8 mouse cellular contexts compared by ENCODE assay signal in the genomic region with DNA sequence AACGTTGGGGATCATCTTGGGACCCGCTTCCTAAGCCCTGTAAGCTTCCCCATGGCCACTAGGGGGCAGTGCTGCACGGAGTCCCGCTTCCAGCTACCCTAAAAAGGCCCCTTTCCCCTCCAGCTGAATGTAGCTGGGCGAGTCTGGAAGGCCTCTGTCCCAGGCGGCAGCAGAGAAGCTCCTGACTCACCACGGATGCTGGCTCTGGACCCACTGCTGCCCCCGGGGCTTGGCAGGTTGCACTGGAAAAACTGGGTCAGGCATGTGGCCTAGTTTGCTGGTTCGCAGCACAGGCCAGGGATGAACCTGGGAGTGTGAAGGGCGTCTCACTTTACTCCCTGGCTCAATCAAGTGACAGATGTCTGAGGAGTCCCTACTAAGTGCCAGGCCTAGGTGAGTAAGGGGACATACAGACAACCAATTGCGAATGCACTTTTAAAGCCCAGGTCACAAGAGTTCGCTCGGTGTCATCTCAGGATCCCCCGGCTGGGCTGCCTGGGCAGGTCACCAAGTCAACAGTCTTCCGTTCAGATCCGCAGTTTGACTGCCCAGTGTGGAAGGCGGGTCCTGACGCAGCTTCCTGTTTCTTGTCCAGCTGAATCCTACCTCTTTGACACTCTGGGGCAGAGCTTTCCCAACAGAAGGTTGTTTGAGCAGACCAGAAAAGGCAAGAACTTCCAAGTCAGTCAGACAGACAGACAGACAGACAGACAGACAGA. TPM values are rescaled to one million over a fixed set of nuclear protein-coding genes. Genes with fewer than 3 reads are reported as not detected.
DNase-seq lines count a peak whose midpoint lies in the region; ATAC-seq and TF ChIP-seq lines count a peak whose summit lies in the region.

No protein-coding gene starts in this region.

- 0 out of 2 replicates have a peak overlapping the region, but pooled peaks have one; percentile 27 for H3K4me3 ChIP-seq in forebrain, embryonic 10.5 days
- H3K4me3 ChIP-seq in forebrain, embryonic 15.5 days, result no peak overlapping the region
- no peak overlapping the region for H3K4me3 ChIP-seq in kidney, adult 2 months (ENCODE audit: insufficient read depth, low read depth, low read length)
- no peak overlapping the region for H3K4me3 ChIP-seq in limb, embryonic 12.5 days (replicated peaks)
- H3K4me3 ChIP-seq in midbrain, embryonic 14.5 days (replicated peaks; ENCODE audit: low read depth, low read length), result no peak overlapping the region

- no peak; the same call in 1 of the 2 replicates for ATAC-seq in forebrain, embryonic 15.5 days (replicated peaks)
- ATAC-seq in granulocyte monocyte progenitor cell, adult 5-6 weeks (replicated peaks; ENCODE audit: poor library complexity, severe bottlenecking), result peak; percentile 87
- no peak for ATAC-seq in limb, embryonic 12.5 days (ENCODE audit: insufficient number of reproducible peaks, insufficient read depth, low FRiP score, low TSS enrichment, low read depth)
- no peak for ATAC-seq in midbrain, embryonic 14.5 days (ENCODE audit: low FRiP score, low TSS enrichment)

- no peak overlapping the region for H3K9ac ChIP-seq in forebrain, embryonic 15.5 days (replicated peaks)
- H3K9ac ChIP-seq in limb, embryonic 12.5 days (replicated peaks), result no peak overlapping the region
- no peak overlapping the region for H3K9ac ChIP-seq in midbrain, embryonic 14.5 days (replicated peaks; ENCODE audit: low read length)

- peaks cover 16% of the 10 kb centered on the region for H3K4me1 ChIP-seq in forebrain, embryonic 10.5 days
- peaks cover 10% of the 10 kb centered on the region for H3K4me1 ChIP-seq in forebrain, embryonic 15.5 days
- H3K4me1 ChIP-seq in kidney, adult 2 months (ENCODE audit: control insufficient read depth, insufficient read depth, low read length), result peaks cover 17% of the 10 kb centered on the region
- H3K4me1 ChIP-seq in limb, embryonic 12.5 days (replicated peaks), result peaks cover 21% of the 10 kb centered on the region
- no peaks in the 10 kb centered on the region for H3K4me1 ChIP-seq in midbrain, embryonic 14.5 days (ENCODE audit: control insufficient read depth, insufficient read depth, low read length)

- peak overlapping the region; percentile 80 for H3K27ac ChIP-seq in forebrain, embryonic 10.5 days
- no peak overlapping the region for H3K27ac ChIP-seq in forebrain, embryonic 15.5 days (replicated peaks)
- H3K27ac ChIP-seq in kidney, adult 2 months (ENCODE audit: insufficient read depth, low read depth, low read length), result peak overlapping the region; percentile 65
- peak overlapping the region; percentile 73; the same call in 1 of the 2 replicates for H3K27ac ChIP-seq in limb, embryonic 12.5 days
- no peak overlapping the region for H3K27ac ChIP-seq in midbrain, embryonic 14.5 days (replicated peaks; ENCODE audit: low read depth, low read length)

- no peaks in the 10 kb centered on the region for H3K36me3 ChIP-seq in forebrain, embryonic 10.5 days (replicated peaks)
- H3K36me3 ChIP-seq in forebrain, embryonic 15.5 days, result no peaks in the 10 kb centered on the region
- no peaks in the 10 kb centered on the region for H3K36me3 ChIP-seq in kidney, adult 2 months (ENCODE audit: control insufficient read depth, insufficient read depth, low read length)
- H3K36me3 ChIP-seq in limb, embryonic 12.5 days, result no peaks in the 10 kb centered on the region
- H3K36me3 ChIP-seq in midbrain, embryonic 14.5 days (ENCODE audit: control insufficient read depth, insufficient read depth, low read length), result no peaks in the 10 kb centered on the region

- H3K27me3 ChIP-seq in forebrain, embryonic 10.5 days (ENCODE audit: poor library complexity, severe bottlenecking), result no peaks in the 10 kb centered on the region
- no peaks in the 10 kb centered on the region for H3K27me3 ChIP-seq in forebrain, embryonic 15.5 days
- no peaks in the 10 kb centered on the region for H3K27me3 ChIP-seq in kidney, adult 2 months (replicated peaks; ENCODE audit: control insufficient read depth, insufficient read depth, low read length)
- H3K27me3 ChIP-seq in limb, embryonic 12.5 days, result no peaks in the 10 kb centered on the region
- no peaks in the 10 kb centered on the region for H3K27me3 ChIP-seq in midbrain, embryonic 14.5 days (ENCODE audit: control insufficient read depth, insufficient read depth, low read length)

- H3K9me3 ChIP-seq in forebrain, embryonic 10.5 days, result no peaks in the 10 kb centered on the region
- no peaks in the 10 kb centered on the region for H3K9me3 ChIP-seq in forebrain, embryonic 15.5 days
- H3K9me3 ChIP-seq in limb, embryonic 12.5 days, result no peaks in the 10 kb centered on the region
- no peaks in the 10 kb centered on the region for H3K9me3 ChIP-seq in midbrain, embryonic 14.5 days (ENCODE audit: control insufficient read depth, low read length)

- WGBS in forebrain, embryonic 10.5 days, result 45% methylated on average over 18 of the region's 18 CpGs
- 42% methylated on average over 18 of the region's 18 CpGs for WGBS in forebrain, embryonic 15.5 days
- WGBS in kidney, adult 2 months, result 11% methylated on average over 18 of the region's 18 CpGs
- 37% methylated on average over 18 of the region's 18 CpGs for WGBS in limb, embryonic 12.5 days
- 44% methylated on average over 18 of the region's 18 CpGs for WGBS in midbrain, embryonic 14.5 days

- TF ChIP-seq CTCF in kidney, adult 2 months (conservative IDR thresholded peaks at IDR 0.05; ENCODE audit: insufficient read depth, insufficient read length, low read depth, low read length), result peak; percentile 95; the same call in 1 of the 2 replicates

- H3K4me2 ChIP-seq in forebrain, embryonic 15.5 days (replicated peaks), result no peak overlapping the region
- H3K4me2 ChIP-seq in limb, embryonic 12.5 days, result peak overlapping the region; percentile 31
- no peak overlapping the region for H3K4me2 ChIP-seq in midbrain, embryonic 14.5 days (ENCODE audit: low read length)

- TF ChIP-seq POLR2A in kidney, adult 2 months (IDR thresholded peaks at IDR 0.05; ENCODE audit: low read depth, low read length), result no peak

- peak; percentile 88 for DNase-seq in forebrain, embryonic 10.5 days (ENCODE audit: extremely low spot score, low spot score)
- DNase-seq in embryo, embryonic 9.5 days (ENCODE audit: extremely low spot score), result peak; percentile 88
- peak; percentile 98 for DNase-seq in kidney, adult 2 months
- peak; percentile 88 for DNase-seq in midbrain, embryonic 14.5 days
- peak; percentile 56 for DNase-seq in spleen, adult 12 weeks (ENCODE audit: low spot score)

RNA-seq across cellular contexts. Expression of gene Wsb1, which starts 29.8 kb away (rescaled TPM):
- polyA plus RNA-seq in forebrain, embryonic 10.5 days (2016; fragmentation: Nextera tagmentation; extraction: Ambion mirVana), result 256 and 266 TPM in 2 replicates
- polyA plus RNA-seq in forebrain, embryonic 15.5 days (2015; fragmentation: Nextera tagmentation; extraction: Ambion mirVana), result 438 and 470 TPM in 2 replicates
- total RNA-seq in granulocyte monocyte progenitor cell, adult 5-6 weeks (2014; fragmentation: Nextera tagmentation), result 123 and 152 TPM in 2 replicates
- 153 and 170 TPM in 2 replicates for total RNA-seq in granulocyte monocyte progenitor cell, adult 5-6 weeks (2017)
- 59.3 and 72.3 TPM in 2 replicates for polyA plus RNA-seq in kidney, adult 2 months (2012; rRNA removed)
- polyA plus RNA-seq in limb, embryonic 12.5 days (2016; fragmentation: Nextera tagmentation; extraction: Ambion mirVana), result 446 and 475 TPM in 2 replicates
- polyA plus RNA-seq in midbrain, embryonic 14.5 days (2014; fragmentation: Nextera tagmentation; extraction: Ambion mirVana), result 610 and 743 TPM in 2 replicates

Comparison
In these comparisons a context has a peak if more than half of its experiments do, and no peak if none do; other contexts are left out.
1. H3K27ac ChIP-seq: peak in forebrain, embryonic 10.5 days (single experiment), kidney, adult 2 months (single experiment) and limb, embryonic 12.5 days (single experiment); none in forebrain, embryonic 15.5 days (single experiment) and midbrain, embryonic 14.5 days (single experiment).
2. Peak in every context shown above with its lines, with median percentiles within 50 percentile points of each other: DNase-seq.